Mouse (Mus musculus) midbrain, embryonic 12.5 days (tissue): Measurements from ENCODE around the gene Clec9a. TPM values are rescaled to one million over a fixed set of nuclear protein-coding genes. Genes with fewer than 3 reads are reported as not detected.

Experiments
- ATAC-seq: fragments of 200-750 bp; cut with Nextera tagmentation; 2 replicates; pipeline ENCODE4 v1.8.0; 2017; ENCODE audit warnings: low read depth, moderate TSS enrichment, moderate library complexity; ENCODE audit not compliant: low FRiP score
- H3K27ac ChIP-seq: fragments of 300-500 bp; sonication (generic); replicated peaks from 2 replicates; pipeline ENCODE4 v1.5.1; 2016; ENCODE audit warnings: mild to moderate bottlenecking
- H3K27me3 ChIP-seq: fragments of 300-500 bp; sonication (generic); 2 replicates; pipeline ENCODE4 v1.6.1; 2016; ENCODE audit warnings: mild to moderate bottlenecking
- H3K36me3 ChIP-seq: fragments of 300-500 bp; sonication (generic); 2 replicates; pipeline ENCODE4 v1.6.1; 2016
- H3K4me1 ChIP-seq: fragments of 300-500 bp; sonication (generic); 2 replicates; pipeline ENCODE4 v1.6.1; 2016
- H3K4me2 ChIP-seq: fragments of 300-500 bp; sonication (generic); replicated peaks from 2 replicates; pipeline ENCODE4 v1.6.1; 2016; ENCODE audit warnings: mild to moderate bottlenecking, moderate library complexity
- H3K4me3 ChIP-seq: fragments of 300-500 bp; sonication (generic); 2 replicates; pipeline ENCODE4 v1.5.1; 2016; ENCODE audit warnings: mild to moderate bottlenecking
- H3K9ac ChIP-seq: fragments of 300-500 bp; sonication (generic); replicated peaks from 2 replicates; pipeline ENCODE4 v1.6.1; 2016; ENCODE audit warnings: mild to moderate bottlenecking, moderate library complexity
- H3K9me3 ChIP-seq: fragments of 300-500 bp; sonication (generic); 2 replicates; pipeline ENCODE4 v1.6.1; 2016; ENCODE audit warnings: mild to moderate bottlenecking
- WGBS: fragments of 180-500 bp; shearing (Covaris S2); methylation state at CpG from one replicate; pipeline ENCODE4 v1.1.7; 2016; 5-methylcytosine and 5-hydroxymethylcytosine counted together
- polyA plus RNA-seq: library from polyadenylated mRNA; unstranded; fragments of >200 nt; fragmentation: Nextera tagmentation; extraction: Ambion mirVana; gene quantifications from 2 replicates; pipeline ENCODE4 v1.2.1, GENCODE M21; 2016

Clec9a gene
- polyA plus RNA-seq, 1 experiment from 2014 or later, result 0.17 TPM

- no peak for ATAC-seq
- Histone ChIP-seq H3K4me1 (no peaks in the 10 kb centered on the region), H3K36me3 (no peaks in the 10 kb centered on the region), H3K27ac (no peak overlapping the region), H3K9ac (no peak overlapping the region), H3K4me3 (no peak overlapping the region), H3K4me2 (no peak overlapping the region), H3K9me3 (no peaks in the 10 kb centered on the region), H3K27me3 (no peaks in the 10 kb centered on the region)
- WGBS, result 74% methylated on average over 5 of the region's 6 CpGs
Observed at GRCm38 (mm10) chr6:129393732-129394131, 14.9 kb upstream of the Clec9a start.

DNA sequence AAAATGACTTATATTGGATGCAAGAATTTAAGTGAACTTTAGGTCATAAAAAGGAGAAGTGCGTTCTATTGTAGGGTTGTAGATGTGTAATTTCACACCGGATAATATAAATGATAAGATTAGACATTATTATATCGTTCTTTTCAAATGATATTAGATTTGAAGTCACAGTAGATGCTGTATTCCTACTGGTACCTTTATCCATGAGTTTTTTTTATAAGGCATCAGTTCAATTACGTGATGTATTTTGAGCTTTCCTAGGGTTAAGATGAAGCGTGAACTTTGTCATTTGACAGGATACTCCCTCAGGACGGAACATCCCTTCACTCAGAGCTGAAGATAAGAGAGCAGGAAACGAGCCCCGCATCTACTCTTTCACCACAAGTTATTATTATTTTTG is 11.7 kb upstream of the Clec9a start, which contains the start of gene Clec1b:
Clec1b (plus strand) TSS at position 301 of the 400 bp plus-strand sequence.
- Histone ChIP-seq H3K27ac (no peak within 1 kb of the TSS), H3K4me3 (no peak within 1 kb of the TSS), H3K9me3 (no peaks in the 10 kb centered on the region), H3K27me3 (no peaks in the 10 kb centered on the region), H3K9ac (no peak within 1 kb of the TSS), H3K36me3 (no peaks in the 10 kb centered on the region), H3K4me1 (no peaks in the 10 kb centered on the region), H3K4me2 (no peak within 1 kb of the TSS)
- no peak for ATAC-seq
- WGBS, result 85% methylated on average over 8 of the region's 8 CpGs

DNA sequence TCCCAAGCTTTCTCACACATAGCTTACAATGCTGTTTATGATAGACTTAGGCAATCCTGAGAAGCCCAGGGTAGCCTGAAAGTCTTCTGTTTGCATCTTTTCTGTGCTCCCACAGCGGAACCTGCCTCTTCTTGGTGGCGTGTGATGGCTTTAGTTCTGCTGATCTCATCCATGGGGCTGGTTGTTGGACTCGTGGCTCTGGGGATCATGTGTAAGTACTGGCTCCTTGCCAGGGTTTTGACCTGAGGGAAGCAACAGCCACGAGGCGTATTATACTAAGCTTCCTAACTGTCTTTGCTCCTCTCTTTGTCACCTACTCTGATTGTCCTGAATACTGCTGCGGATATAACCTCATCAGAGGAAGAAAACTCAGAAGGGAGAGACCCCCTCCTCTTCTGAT is 8.7 kb upstream of the Clec9a start:
- Histone ChIP-seq H3K4me1 (no peaks in the 10 kb centered on the region), H3K36me3 (no peaks in the 10 kb centered on the region), H3K4me2 (no peak overlapping the region), H3K4me3 (no peak overlapping the region), H3K27ac (no peak overlapping the region), H3K9me3 (no peaks in the 10 kb centered on the region), H3K27me3 (no peaks in the 10 kb centered on the region), H3K9ac (no peak overlapping the region)
- WGBS, result 70% methylated on average over 6 of the region's 6 CpGs
- ATAC-seq, result no peak

GRCm38 (mm10) chr6:129402404-129402803 is 6.3 kb upstream of the Clec9a start:
- no peak overlapping the region for H3K9ac ChIP-seq
- no peak overlapping the region for H3K4me3 ChIP-seq
- ATAC-seq, result no peak
- no peaks in the 10 kb centered on the region for H3K27me3 ChIP-seq
- no peaks in the 10 kb centered on the region for H3K9me3 ChIP-seq
- 85% methylated on average over 2 of the region's 2 CpGs for WGBS
- no peak overlapping the region for H3K4me2 ChIP-seq
- no peaks in the 10 kb centered on the region for H3K4me1 ChIP-seq
- H3K27ac ChIP-seq, result no peak overlapping the region
- H3K36me3 ChIP-seq, result no peaks in the 10 kb centered on the region

GRCm38 (mm10) chr6:129403391-129403790 is 5.3 kb upstream of the Clec9a start:
- no peak for ATAC-seq
- Histone ChIP-seq H3K27me3 (no peaks in the 10 kb centered on the region), H3K27ac (no peak overlapping the region), H3K9ac (no peak overlapping the region), H3K36me3 (no peaks in the 10 kb centered on the region), H3K9me3 (no peaks in the 10 kb centered on the region), H3K4me3 (no peak overlapping the region), H3K4me1 (no peaks in the 10 kb centered on the region), H3K4me2 (no peak overlapping the region)
- WGBS, result 60% methylated on average over 6 of the region's 6 CpGs

GRCm38 (mm10) chr6:129405999-129406398 is 2.7 kb upstream of the Clec9a start:
- no peaks in the 10 kb centered on the region for H3K9me3 ChIP-seq
- H3K4me1 ChIP-seq, result no peaks in the 10 kb centered on the region
- no peak overlapping the region for H3K9ac ChIP-seq
- H3K27me3 ChIP-seq, result no peaks in the 10 kb centered on the region
- H3K27ac ChIP-seq, result no peak overlapping the region
- no peak overlapping the region for H3K4me3 ChIP-seq
- ATAC-seq, result no peak
- H3K36me3 ChIP-seq, result no peaks in the 10 kb centered on the region
- no peak overlapping the region for H3K4me2 ChIP-seq

DNA sequence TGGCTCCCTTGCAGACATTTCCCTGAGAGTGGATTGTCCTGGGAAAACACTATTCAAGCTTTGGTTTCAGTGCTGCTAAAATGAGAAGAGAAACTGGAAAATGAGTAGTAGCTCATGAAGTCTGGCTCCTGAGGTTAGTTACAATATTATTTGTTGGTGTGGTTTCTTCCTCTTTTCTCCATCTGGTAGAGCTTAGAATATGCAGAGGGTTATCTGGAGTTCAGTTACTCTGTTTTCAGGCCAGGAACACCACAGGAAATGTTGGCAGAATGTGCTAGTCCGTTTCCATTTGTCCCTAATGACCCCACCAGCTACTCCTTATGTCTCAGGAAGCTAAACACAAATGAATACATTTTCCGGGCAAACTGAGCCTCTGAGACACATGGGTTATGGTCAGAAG is 1.3 kb upstream of the Clec9a start:
- Histone ChIP-seq H3K9me3 (no peaks in the 10 kb centered on the region), H3K27ac (no peak overlapping the region), H3K27me3 (no peaks in the 10 kb centered on the region), H3K9ac (no peak overlapping the region), H3K36me3 (no peaks in the 10 kb centered on the region), H3K4me1 (no peaks in the 10 kb centered on the region), H3K4me2 (no peak overlapping the region), H3K4me3 (no peak overlapping the region)
- WGBS, result 57% methylated on average over 2 of the region's 2 CpGs
- ATAC-seq, result no peak

DNA sequence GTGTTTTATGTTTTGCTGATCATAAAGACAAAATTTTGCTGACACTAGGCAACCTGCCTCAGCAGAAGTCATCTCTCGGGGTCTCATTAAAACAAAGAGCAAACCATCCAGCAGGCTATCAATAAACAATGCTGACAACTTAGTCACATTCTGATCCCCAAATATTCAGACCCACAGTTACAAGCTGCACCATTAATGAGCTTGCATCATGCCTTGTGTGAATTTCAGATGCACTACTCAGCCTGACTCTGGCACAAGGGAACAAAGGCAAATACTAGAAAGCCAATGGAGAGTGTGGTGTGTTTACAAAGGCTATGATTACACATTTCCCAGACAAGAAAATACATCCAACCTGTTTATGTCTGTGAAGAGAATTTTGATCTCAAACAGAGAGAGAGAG is 5.5 kb downstream of the Clec9a start:
- Histone ChIP-seq H3K9ac (no peak overlapping the region), H3K9me3 (no peaks in the 10 kb centered on the region), H3K27ac (no peak overlapping the region), H3K27me3 (no peaks in the 10 kb centered on the region), H3K4me3 (no peak overlapping the region), H3K4me1 (no peaks in the 10 kb centered on the region), H3K36me3 (no peaks in the 10 kb centered on the region), H3K4me2 (no peak overlapping the region)
- WGBS, result 68% methylated on average over 1 of the region's 1 CpGs
- no peak for ATAC-seq

- no peak for ATAC-seq
- Histone ChIP-seq H3K4me2 (no peak overlapping the region), H3K4me3 (no peak overlapping the region), H3K4me1 (no peaks in the 10 kb centered on the region), H3K36me3 (no peaks in the 10 kb centered on the region), H3K27ac (no peak overlapping the region), H3K27me3 (no peaks in the 10 kb centered on the region), H3K9me3 (no peaks in the 10 kb centered on the region), H3K9ac (no peak overlapping the region)
- 86% methylated on average over 3 of the region's 3 CpGs for WGBS
Observed at GRCm38 (mm10) chr6:129422311-129422710, 13.6 kb downstream of the Clec9a start.

DNA sequence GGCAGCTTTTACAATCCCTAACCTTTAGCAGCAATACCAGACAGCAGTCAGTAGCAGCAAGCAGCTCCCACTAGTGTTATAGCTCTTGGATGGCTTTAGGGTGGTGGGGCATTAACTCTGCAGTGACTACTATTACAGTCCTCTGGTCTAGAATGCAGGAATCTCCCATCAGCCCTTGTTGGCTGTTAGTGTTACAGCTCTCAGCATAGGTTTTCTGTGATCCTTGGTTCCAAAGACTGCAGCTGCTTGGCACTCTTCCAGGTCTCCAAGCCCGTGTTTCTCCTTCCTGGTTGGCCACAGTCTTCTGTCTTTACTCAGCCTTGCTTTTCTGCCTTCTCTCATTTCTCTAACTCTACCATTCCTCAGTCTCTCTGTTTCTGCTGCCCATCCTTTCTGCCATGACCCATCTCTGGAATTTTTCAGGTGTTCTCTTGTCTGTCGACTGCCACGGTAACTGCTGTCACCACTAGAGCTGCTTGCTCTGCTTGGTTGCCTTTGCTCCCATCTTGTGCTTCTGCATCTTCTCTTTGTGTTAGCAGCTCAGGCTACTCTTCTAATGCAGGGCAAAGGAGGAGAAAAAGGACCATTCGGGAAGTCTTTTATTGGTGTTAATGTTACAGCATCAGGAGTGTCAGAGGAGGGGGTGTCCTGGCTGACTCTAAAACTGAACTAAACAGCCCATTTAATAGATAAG is 14.5 kb downstream of the Clec9a start:
- H3K4me1 ChIP-seq, result no peaks in the 10 kb centered on the region
- no peak overlapping the region for H3K9ac ChIP-seq
- 80% methylated on average over 4 of the region's 4 CpGs for WGBS
- H3K4me3 ChIP-seq, result no peak overlapping the region
- H3K9me3 ChIP-seq, result no peaks in the 10 kb centered on the region
- no peaks in the 10 kb centered on the region for H3K36me3 ChIP-seq
- no peaks in the 10 kb centered on the region for H3K27me3 ChIP-seq
- no peak overlapping the region for H3K27ac ChIP-seq
- ATAC-seq, result no peak; the same call in 1 of the 2 replicates
- H3K4me2 ChIP-seq, result no peak overlapping the region

DNA sequence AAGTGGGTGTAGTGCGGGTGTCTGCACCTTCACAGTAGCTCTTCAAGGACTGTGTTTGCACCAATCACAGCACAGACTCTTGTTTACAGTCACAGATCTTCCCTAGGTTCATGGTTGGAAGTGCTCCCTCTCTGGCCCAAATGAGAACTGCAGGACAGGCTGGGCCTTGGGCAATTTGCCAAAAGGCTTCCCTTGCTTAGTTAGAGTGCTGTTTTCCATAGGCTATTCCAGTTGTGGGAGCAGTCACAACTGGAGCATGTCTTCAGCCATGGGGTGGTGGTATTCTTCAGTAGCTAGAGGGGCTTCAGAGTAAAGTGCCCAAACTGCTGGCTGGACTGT is 15.0 kb downstream of the Clec9a start:
- no peak overlapping the region for H3K27ac ChIP-seq

GRCm38 (mm10) chr6:129425217-129425616 is 16.6 kb downstream of the Clec9a start:
- 71% methylated on average over 5 of the region's 5 CpGs for whole genome bisulfite sequencing
- H3K9me3 ChIP-seq, result no peaks in the 10 kb centered on the region
- H3K36me3 ChIP-seq, result no peaks in the 10 kb centered on the region
- H3K27ac ChIP-seq, result no peak overlapping the region
- H3K4me3 ChIP-seq, result no peak overlapping the region
- no peak overlapping the region for H3K4me2 ChIP-seq
- no peak for ATAC-seq
- no peaks in the 10 kb centered on the region for H3K27me3 ChIP-seq
- H3K9ac ChIP-seq, result no peak overlapping the region
- no peaks in the 10 kb centered on the region for H3K4me1 ChIP-seq

More for the DNA sequence above, 15.0 kb downstream of the Clec9a start:
- H3K9ac ChIP-seq, result no peak overlapping the region
- peak; percentile 87 for ATAC-seq
- no peaks in the 10 kb centered on the region for H3K4me1 ChIP-seq
- WGBS, result 30% methylated on average over 1 of the region's 1 CpGs
- H3K9me3 ChIP-seq, result no peaks in the 10 kb centered on the region
- no peak overlapping the region for H3K4me2 ChIP-seq
- no peak overlapping the region for H3K4me3 ChIP-seq
- no peaks in the 10 kb centered on the region for H3K36me3 ChIP-seq
- no peaks in the 10 kb centered on the region for H3K27me3 ChIP-seq

- Histone ChIP-seq H3K36me3 (no peaks in the 10 kb centered on the region), H3K27me3 (no peaks in the 10 kb centered on the region), H3K27ac (no peak overlapping the region), H3K4me2 (no peak overlapping the region), H3K9me3 (no peaks in the 10 kb centered on the region), H3K4me1 (no peaks in the 10 kb centered on the region), H3K9ac (no peak overlapping the region), H3K4me3 (no peak overlapping the region)
- no peak for ATAC-seq
- 43% methylated on average over 5 of the region's 5 CpGs for WGBS
Observed at GRCm38 (mm10) chr6:129425812-129426211, 17.1 kb downstream of the Clec9a start.
